Mouse (Mus musculus) embryonic facial prominence, embryonic 14.5 days (tissue): ENCODE measurements around the gene Stip1. TPM values are rescaled to one million over a fixed set of nuclear protein-coding genes. Genes with fewer than 3 reads are reported as not detected.

Experiments used
- ATAC-seq: fragments of 200-750 bp; cut with Nextera tagmentation; 2 replicates; pipeline ENCODE4 v1.8.0; 2017; ENCODE audit warnings: low read depth, moderate number of reproducible peaks, moderate TSS enrichment
- DNase-seq: peaks from one replicate; pipeline ENCODE4 v3.0.0-alpha.2; 2015; ENCODE audit warnings: low spot score
- H3K27ac ChIP-seq: fragments of 300-500 bp; sonication (generic); replicated peaks from 2 replicates; pipeline ENCODE4 v1.5.1; 2014; ENCODE audit warnings: low read depth, mild to moderate bottlenecking, low read length, moderate library complexity
- H3K27me3 ChIP-seq: fragments of 300-500 bp; sonication (generic); replicated peaks from 2 replicates; pipeline ENCODE4 v1.6.1; 2014; ENCODE audit warnings: low read length; ENCODE audit not compliant: control insufficient read depth, insufficient read depth
- H3K36me3 ChIP-seq: fragments of 300-500 bp; sonication (generic); 2 replicates; pipeline ENCODE4 v1.6.1; 2014; ENCODE audit warnings: low read length, mixed read lengths; ENCODE audit not compliant: control insufficient read depth, insufficient read depth
- H3K4me1 ChIP-seq: fragments of 300-500 bp; sonication (generic); 2 replicates; pipeline ENCODE4 v1.6.1; 2014; ENCODE audit warnings: antibody characterized with exemption, low read length; ENCODE audit not compliant: control insufficient read depth, insufficient read depth
- H3K4me2 ChIP-seq: fragments of 300-500 bp; sonication (generic); 2 replicates; pipeline ENCODE4 v1.6.1; 2014; ENCODE audit warnings: low read depth, mild to moderate bottlenecking, low read length, moderate library complexity, mixed read lengths
- H3K4me3 ChIP-seq: fragments of 300-500 bp; sonication (generic); 2 replicates; pipeline ENCODE4 v1.5.1; 2014; ENCODE audit warnings: low read depth, mild to moderate bottlenecking, low read length
- H3K9ac ChIP-seq: fragments of 300-500 bp; sonication (generic); 2 replicates; pipeline ENCODE4 v1.6.1; 2014; ENCODE audit warnings: low read depth, mild to moderate bottlenecking, low read length, moderate library complexity, mixed read lengths
- H3K9me3 ChIP-seq: fragments of 300-500 bp; sonication (generic); 2 replicates; pipeline ENCODE4 v1.6.1; 2016; ENCODE audit warnings: low read length; ENCODE audit not compliant: control insufficient read depth
- WGBS: fragments of 180-500 bp; shearing (Covaris S2); extraction: QIAGEN DNeasy Blood & Tissue Kit; methylation state at CpG from one replicate; pipeline ENCODE4 v1.1.7; 2014; 5-methylcytosine and 5-hydroxymethylcytosine counted together
- polyA plus RNA-seq: library from polyadenylated mRNA; unstranded; fragments of >200 nt; fragmentation: Nextera tagmentation; extraction: Ambion mirVana; gene quantifications from 2 replicates; pipeline ENCODE4 v1.2.1, GENCODE M21; 2014

The Stip1 gene
- polyA plus RNA-seq, 1 experiment from 2014 or later: 228 TPM

DNA sequence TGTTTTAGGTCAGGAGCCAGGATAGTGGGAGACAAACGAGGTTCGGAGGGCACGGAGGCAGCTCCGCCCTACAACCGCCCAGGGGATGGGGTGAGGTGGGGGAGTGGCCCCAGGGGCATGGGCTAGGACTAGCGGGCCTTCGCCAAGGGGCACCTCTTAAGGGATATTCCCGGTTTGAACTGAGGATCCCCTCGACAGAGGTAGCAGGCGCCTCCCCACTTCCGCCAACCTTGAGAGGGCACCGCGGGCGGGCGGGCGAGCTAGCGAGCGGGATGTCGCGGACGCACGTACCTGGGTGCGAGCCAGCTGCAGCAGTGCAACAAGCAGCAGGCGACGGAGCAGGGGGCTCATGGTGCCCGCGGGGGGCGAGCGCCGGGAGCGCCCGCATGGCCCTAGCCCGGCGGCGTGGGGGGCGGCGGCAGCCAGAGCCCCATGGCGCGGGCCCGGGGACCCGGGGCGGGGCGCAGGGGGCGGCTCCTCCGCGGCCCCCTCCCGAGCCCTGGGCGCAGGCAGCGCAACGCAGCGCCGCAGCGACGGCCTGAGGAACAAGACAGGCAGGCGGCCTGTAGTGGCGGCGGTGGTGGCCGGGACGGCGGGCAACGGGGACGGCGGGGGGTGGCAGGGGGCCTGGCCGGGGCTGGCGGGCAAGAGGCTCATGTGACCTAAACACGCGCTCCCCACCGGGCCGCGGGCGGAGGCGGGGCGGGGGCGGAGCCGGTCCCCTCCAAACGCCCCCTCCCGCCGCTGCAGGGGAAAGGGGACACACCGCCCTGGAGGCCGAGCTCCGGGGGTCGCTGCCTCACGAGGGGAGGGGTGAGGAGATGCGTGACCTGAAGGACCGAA, 52.5 kb downstream of the Stip1 start, which contains the start of gene Vegfb:
Gene Vegfb, minus strand, starts transcription at position 591 of the 843 bp plus-strand sequence.
- peak within 1 kb of the TSS; percentile 92 for H3K9ac ChIP-seq
- no peaks in the 10 kb centered on the region for H3K27me3 ChIP-seq
- H3K27ac ChIP-seq: peak within 1 kb of the TSS; percentile 85
- peak within 1 kb of the TSS; percentile 85 for H3K4me2 ChIP-seq
- ATAC-seq: peak; percentile 47
- DNase-seq: peak; percentile 71
- peaks cover 14% of the 10 kb centered on the region for H3K4me1 ChIP-seq
- H3K36me3 ChIP-seq: peaks cover 31% of the 10 kb centered on the region
- H3K9me3 ChIP-seq: no peaks in the 10 kb centered on the region
- WGBS: 0% methylated on average over 19 of the region's 85 CpGs
- peak within 1 kb of the TSS; percentile 89 for H3K4me3 ChIP-seq

DNA sequence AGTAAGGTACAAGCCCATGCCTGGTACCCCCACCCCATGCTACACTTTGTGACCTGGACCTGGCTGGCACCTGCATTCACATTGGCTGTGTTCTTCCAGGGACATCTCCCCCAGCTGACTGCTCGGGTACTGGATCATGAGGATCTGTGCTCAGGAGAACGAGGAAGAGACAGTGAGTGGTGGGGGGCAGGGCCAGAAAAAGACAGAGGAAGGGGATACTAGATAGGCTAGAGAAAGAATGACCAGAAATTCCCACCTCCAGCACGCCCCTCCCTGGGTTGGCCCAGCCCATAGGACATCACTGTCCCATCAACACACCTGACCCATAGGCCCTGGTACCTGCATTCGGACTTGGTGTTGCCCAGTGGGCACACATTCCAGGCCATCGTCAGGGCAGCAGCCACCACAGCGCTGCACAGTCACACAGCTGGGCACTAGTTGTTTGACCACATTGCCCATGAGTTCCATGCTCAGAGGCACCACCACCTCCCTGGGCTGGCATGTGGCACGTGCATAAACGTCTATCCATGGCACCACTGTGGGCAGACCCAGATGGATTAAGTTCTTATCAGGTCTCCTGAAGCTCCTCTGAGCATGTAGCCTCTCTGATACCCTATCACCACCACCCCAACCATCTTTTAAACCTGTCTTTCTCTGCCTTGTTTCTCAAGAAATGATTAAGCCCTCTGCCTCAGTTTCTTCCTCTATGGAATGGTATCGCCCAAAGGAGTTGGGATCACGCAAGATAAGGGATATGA, 53.6 kb downstream of the Stip1 start:
- Histone ChIP-seq H3K27me3 (no peaks in the 10 kb centered on the region), H3K9me3 (no peaks in the 10 kb centered on the region), H3K9ac (peak overlapping the region; percentile 92), H3K4me2 (peak overlapping the region; percentile 85), H3K4me1 (peaks cover 12% of the 10 kb centered on the region), H3K4me3 (peak overlapping the region; percentile 89), H3K27ac (peak overlapping the region; percentile 85; the same call in 1 of the 2 replicates), H3K36me3 (peaks cover 34% of the 10 kb centered on the region)
- WGBS: 81% methylated on average over 9 of the region's 10 CpGs
- DNase-seq: no peak
- no peak for ATAC-seq

DNA sequence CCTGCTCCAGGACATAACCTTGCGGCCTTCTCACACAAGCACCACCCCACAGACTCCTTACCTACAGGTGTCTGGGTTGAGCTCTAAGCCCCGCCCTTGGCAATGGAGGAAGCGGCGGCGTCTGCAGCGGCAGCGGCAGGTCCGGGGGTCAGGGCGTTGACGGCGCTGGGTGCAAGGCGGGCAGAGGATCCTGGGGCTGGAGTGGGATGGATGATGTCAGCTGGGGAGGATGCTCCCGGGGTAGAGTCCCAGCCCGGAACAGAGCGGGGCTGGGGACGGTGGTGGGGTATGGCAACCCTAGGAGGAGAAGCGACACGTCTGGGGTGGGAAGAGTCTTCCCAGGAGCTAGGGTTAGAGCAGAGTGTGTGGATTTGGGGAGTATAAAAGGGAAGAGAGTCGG, 54.5 kb downstream of the Stip1 start:
- Histone ChIP-seq H3K4me2 (no peak overlapping the region), H3K4me1 (peaks cover 16% of the 10 kb centered on the region), H3K4me3 (no peak overlapping the region), H3K9me3 (no peaks in the 10 kb centered on the region), H3K36me3 (peaks cover 34% of the 10 kb centered on the region), H3K27ac (no peak overlapping the region), H3K9ac (no peak overlapping the region), H3K27me3 (no peaks in the 10 kb centered on the region)
- ATAC-seq: no peak
- WGBS: 79% methylated on average over 19 of the region's 19 CpGs
- DNase-seq: no peak

DNA sequence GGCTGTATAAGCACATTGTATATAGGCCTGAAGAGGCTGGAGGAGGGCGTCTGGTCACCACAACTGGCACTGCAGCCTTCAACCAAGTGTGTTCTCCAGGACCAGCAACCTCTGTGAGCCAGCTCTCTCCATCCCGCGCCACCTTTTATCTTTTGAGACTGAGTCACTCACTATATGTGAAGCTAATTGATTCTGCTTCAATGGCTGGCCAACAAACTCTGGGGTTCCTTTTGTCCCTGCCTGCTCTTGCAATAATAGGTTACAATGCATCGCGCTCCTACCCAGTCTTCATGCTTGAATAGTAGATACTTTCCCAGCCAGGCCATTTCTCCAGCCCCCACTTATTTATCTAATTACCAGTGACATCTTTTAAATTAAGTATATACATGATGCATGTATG, 56.1 kb downstream of the Stip1 start:
- Histone ChIP-seq H3K27ac (no peak overlapping the region), H3K9ac (no peak overlapping the region), H3K9me3 (no peaks in the 10 kb centered on the region), H3K27me3 (no peaks in the 10 kb centered on the region), H3K4me2 (no peak overlapping the region), H3K4me1 (peaks cover 21% of the 10 kb centered on the region), H3K36me3 (peaks cover 37% of the 10 kb centered on the region), H3K4me3 (no peak overlapping the region)
- ATAC-seq (no peak), DNase-seq (no peak)
- 93% methylated on average over 5 of the region's 5 CpGs for WGBS

DNA sequence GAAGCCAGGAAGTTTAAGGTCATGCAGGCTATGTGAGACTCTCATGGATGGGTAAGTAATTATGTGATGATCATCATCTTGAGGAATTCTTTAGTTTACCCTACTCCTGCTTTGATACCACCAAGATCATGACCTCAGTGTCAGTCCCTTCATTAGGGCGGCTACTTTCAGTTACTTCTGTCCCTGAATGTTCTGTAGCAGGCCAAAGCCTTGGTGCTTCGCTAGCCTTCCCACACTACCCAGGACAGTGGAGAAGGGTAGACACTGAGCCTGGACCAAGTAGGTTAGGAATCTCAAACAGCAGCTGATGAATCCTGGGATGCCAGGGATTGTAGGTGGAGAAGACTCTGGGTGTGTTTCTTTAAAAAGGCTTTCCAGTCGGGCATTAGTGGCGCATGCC, 58.3 kb downstream of the Stip1 start:
- H3K4me1 ChIP-seq: peaks cover 29% of the 10 kb centered on the region
- 89% methylated on average over 4 of the region's 4 CpGs for WGBS
- H3K9me3 ChIP-seq: no peaks in the 10 kb centered on the region
- H3K36me3 ChIP-seq: peaks cover 53% of the 10 kb centered on the region
- ATAC-seq: no peak
- H3K27me3 ChIP-seq: no peaks in the 10 kb centered on the region
- no peak overlapping the region for H3K4me3 ChIP-seq
- H3K4me2 ChIP-seq: peak overlapping the region; percentile 92; the same call in 1 of the 2 replicates
- DNase-seq: no peak
- no peak overlapping the region for H3K9ac ChIP-seq
- H3K27ac ChIP-seq: no peak overlapping the region

DNA sequence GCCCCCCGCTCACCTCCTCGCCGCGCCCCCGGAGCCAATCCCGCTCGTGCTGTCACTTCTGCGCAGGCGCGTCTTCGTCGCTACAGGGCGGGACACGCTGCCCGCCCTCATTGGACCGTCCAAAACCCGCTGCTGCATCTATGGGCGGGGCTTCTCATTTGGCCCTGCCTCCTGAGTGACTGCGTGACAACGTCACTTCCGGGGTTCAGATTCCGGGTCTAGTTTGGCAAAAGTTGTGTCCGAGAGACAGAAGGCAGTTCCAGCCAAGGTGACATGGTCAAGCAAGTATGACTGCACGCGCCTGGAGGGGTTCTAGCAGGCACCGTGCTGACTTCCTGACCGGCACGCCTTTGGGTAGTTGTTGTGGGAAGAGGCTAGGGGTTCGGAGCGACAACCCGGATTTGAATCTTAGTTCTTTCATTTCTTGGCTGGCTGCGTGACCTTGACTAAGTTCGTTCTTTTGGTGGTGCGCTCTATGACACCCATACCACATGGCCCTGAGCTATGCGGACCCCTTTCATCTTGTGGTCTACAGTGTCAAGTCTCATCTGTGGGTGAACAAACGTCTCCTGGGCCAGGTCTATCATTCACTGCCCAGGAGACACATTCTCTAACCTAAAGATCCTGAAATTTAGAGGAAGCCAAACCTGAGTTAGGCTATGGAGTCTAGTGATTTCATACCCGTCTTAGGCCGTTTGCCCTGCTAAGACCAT, 59.2 kb downstream of the Stip1 start, which contains the start of gene Fkbp2:
Gene Fkbp2, minus strand, starts transcription at position 121 of the 713 bp plus-strand sequence.
- H3K9me3 ChIP-seq: no peaks in the 10 kb centered on the region
- peaks cover 50% of the 10 kb centered on the region for H3K36me3 ChIP-seq
- WGBS: 1% methylated on average over 36 of the region's 38 CpGs
- peak within 1 kb of the TSS; percentile 88 for H3K9ac ChIP-seq
- H3K4me1 ChIP-seq: peaks cover 26% of the 10 kb centered on the region
- H3K27me3 ChIP-seq: no peaks in the 10 kb centered on the region
- ATAC-seq (peak; percentile 88), DNase-seq (peak; percentile 99)
- H3K27ac ChIP-seq: peak within 1 kb of the TSS; percentile 93
- peak within 1 kb of the TSS; percentile 92 for H3K4me2 ChIP-seq
- peak within 1 kb of the TSS; percentile 78 for H3K4me3 ChIP-seq

DNA sequence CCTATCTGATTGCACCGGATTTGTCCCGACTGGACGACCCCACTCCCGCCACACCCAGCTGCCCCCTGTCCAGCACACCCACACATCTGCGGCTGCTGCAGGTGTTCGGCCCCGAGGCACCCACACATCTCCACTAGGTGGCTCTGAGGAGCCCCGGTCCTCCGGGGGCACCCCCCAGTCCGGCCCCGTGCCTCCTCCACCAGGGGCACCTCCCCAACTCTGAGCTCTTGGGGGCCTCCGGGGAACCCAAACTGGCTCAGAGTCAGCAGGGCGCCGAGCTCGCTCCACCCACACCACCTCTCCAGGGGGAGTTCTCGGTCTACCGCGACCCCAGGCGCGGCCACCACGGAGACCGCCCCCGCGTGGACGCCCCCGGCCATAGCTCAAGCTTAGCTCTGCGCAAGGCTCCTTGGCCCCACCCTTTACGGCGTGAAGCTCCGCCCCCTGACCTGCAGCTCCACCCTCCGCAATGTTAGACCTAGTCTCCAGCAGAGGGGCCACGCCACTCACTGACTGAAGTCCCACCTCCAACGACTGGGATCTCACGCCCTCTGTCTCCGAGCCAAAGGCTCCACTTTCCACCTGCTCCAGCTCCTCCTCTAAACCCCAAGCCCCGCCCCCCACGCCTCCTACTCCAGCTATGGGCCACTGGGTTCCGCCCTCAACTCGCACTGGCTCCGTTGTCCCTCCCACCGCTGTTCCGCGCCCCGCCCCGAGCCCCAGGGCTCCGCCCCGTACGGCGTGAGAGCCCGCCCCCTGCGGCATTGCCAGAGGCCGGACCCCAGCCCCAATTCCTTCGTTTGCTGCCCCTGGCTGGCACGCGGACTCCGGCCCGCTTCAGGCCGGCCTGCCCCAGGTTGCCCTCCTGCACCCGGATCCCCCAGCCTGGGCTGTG, 60.0 kb downstream of the Stip1 start:
- no peaks in the 10 kb centered on the region for H3K9me3 ChIP-seq
- H3K9ac ChIP-seq: peak overlapping the region; percentile 88
- H3K27me3 ChIP-seq: no peaks in the 10 kb centered on the region
- WGBS: 3% methylated on average over 36 of the region's 59 CpGs
- peak overlapping the region; percentile 92 for H3K4me2 ChIP-seq
- peaks cover 26% of the 10 kb centered on the region for H3K4me1 ChIP-seq
- peak; percentile 87 for ATAC-seq
- peak overlapping the region; percentile 78 for H3K4me3 ChIP-seq
- peak; percentile 100 for DNase-seq
- peaks cover 42% of the 10 kb centered on the region for H3K36me3 ChIP-seq
- peak overlapping the region; percentile 93 for H3K27ac ChIP-seq
